Mouse (Mus musculus): Measurements from ENCODE around the gene Asap2.

DNA sequence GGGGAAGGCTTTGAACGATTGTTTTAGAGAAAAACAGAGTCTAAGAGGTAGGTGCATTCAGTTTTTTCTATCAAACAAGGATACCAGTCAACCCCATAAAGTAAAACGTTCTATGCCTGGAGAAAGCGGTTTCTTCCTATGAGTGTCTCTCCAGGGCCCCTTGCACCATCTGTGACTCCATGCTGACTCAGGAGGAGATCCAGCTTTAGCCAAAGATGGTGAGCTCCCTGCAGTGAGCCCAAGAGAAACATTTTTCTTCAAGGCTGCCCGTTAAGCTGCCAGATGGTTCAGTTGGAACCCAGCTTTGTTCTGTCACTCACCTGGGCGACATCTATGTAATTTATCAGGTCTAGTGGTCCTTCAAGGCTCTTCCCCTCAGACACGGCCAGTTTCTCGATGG, 284.2 kb downstream of the Asap2 start:
- TF ChIP-seq CTCF (IDR thresholded peaks at IDR 0.05; ENCODE audit: low read depth) = no peak
- TF ChIP-seq EP300 (IDR thresholded peaks at IDR 0.05; ENCODE audit: low read depth) = no peak
